16 mouse cellular contexts compared by ENCODE assay signal in the genomic region with DNA sequence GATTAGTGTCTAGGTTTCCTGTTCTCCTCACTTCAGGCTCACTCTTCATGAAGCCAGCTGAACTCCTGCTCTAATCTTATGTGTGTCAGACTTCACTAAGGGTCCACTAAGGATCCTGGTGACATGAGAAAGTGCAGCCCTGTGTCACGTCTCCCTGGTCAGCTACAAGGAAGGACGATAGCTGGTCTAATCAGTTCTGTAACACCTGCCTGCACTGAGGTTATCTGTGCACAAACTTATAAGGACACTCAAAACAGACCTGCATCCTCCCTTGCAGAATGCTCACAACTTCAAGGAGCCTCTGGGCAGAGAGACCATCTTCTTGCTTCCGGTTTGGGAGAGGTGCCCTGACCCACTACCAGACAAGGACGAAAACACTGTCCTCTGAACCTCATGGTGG.
"Had no signal": no experiment of that assay in that cellular context is flagged by ENCODE, and none has a peak within 500 bp of the region (broad histone marks: within the 10 kb centered on the region; RNA-seq: fewer than 3 reads in every experiment).

No protein-coding gene starts in this region.

- ATAC-seq: lung, postnatal 0 days; midbrain, embryonic 15.5 days had no signal

- H3K4me1 ChIP-seq: midbrain, embryonic 15.5 days had no signal

- H3K4me3 ChIP-seq: layer of hippocampus, adult 2 months; limb, embryonic 13.5 days; midbrain, embryonic 10.5 days; midbrain, embryonic 15.5 days; neural tube, embryonic 12.5 days had no signal

- H3K27me3 ChIP-seq: limb, embryonic 13.5 days; midbrain, embryonic 15.5 days; neural tube, embryonic 12.5 days had no signal

- H3K9me3 ChIP-seq: limb, embryonic 13.5 days; midbrain, embryonic 10.5 days; midbrain, embryonic 15.5 days; neural tube, embryonic 12.5 days had no signal

- H3K36me3 ChIP-seq: limb, embryonic 13.5 days; midbrain, embryonic 10.5 days; midbrain, embryonic 15.5 days; neural tube, embryonic 12.5 days had no signal

- DNase-seq: kidney, adult 11 months; kidney, adult 9 months; kidney, postnatal 10 days; kidney, postnatal 4 days; left cerebral cortex, postnatal 4 days; lung, adult 2 months; lung, postnatal 36 days; right cerebral cortex, postnatal 4 days; spleen, adult 18-20 months; thymus, postnatal 36 days had no signal

- H3K4me2 ChIP-seq: limb, embryonic 13.5 days; midbrain, embryonic 15.5 days; neural tube, embryonic 12.5 days had no signal

- H3K27ac ChIP-seq: layer of hippocampus, adult 2 months; limb, embryonic 13.5 days; midbrain, embryonic 10.5 days; midbrain, embryonic 15.5 days; neural tube, embryonic 12.5 days had no signal

- H3K9ac ChIP-seq: limb, embryonic 13.5 days; midbrain, embryonic 15.5 days; neural tube, embryonic 12.5 days had no signal
